Mouse (Mus musculus) skeletal muscle tissue, adult 2 months (tissue): ENCODE data around the gene Tcf12.

Source experiments
- DNase-seq: peaks from one replicate; pipeline ENCODE4 v3.0.0-alpha.2; 2012; ENCODE audit warnings: low read depth, low spot score

Tcf12 gene

GRCm38 (mm10) chr9:71841850-71842249 is 269.8 kb downstream of the Tcf12 start:
- DNase-seq: no peak

DNA sequence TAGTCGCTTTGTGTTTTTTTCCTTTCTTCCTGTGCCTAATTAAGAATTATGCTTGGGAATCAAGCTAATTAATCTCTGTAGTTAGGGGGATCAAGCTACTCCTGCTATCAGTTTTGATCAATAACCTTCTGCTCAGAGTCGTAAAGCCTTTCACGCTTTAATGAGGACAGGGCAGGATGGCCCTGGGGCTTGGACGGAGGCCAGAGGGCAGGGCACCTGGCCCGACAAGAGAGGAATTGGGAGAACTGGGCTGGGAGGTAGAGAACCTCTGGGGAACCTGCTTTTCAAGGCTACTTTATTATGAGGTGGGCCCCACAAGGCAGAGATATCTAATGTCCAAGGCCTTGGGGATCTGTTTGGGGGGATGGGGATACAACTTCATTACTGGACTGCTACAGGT is 274.3 kb downstream of the Tcf12 start:
- no peak for DNase-seq

- DNase-seq: no peak
These were observed 275.3 kb downstream of the Tcf12 start for GRCm38 (mm10) chr9:71836366-71836765.

- DNase-seq: no peak
These were observed 276.4 kb downstream of the Tcf12 start for GRCm38 (mm10) chr9:71835203-71835815.

DNA sequence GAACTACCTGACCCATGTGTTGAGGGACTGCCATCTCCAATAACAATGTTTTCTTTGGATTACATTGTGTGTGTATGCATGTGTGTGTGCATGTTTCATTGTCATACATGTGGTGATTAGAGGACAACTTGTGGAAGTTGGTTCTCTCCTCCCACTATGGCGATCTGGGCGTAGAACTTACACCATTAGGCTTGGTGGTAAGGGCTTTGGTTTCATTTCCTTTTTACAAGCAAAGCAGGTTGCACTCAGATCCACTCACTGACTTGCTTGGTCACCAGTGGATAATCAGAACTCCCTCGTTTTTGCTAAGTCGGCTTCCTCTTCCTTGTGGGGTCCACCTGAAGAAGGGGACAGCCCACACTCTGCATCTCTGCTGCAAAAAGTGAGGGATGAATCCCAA is 277.0 kb downstream of the Tcf12 start:
- no peak for DNase-seq

GRCm38 (mm10) chr9:71831756-71832699 is 279.6 kb downstream of the Tcf12 start:
- DNase-seq: peak; percentile 47

- no peak for DNase-seq
These were observed 280.7 kb downstream of the Tcf12 start for GRCm38 (mm10) chr9:71830994-71831393.

DNA sequence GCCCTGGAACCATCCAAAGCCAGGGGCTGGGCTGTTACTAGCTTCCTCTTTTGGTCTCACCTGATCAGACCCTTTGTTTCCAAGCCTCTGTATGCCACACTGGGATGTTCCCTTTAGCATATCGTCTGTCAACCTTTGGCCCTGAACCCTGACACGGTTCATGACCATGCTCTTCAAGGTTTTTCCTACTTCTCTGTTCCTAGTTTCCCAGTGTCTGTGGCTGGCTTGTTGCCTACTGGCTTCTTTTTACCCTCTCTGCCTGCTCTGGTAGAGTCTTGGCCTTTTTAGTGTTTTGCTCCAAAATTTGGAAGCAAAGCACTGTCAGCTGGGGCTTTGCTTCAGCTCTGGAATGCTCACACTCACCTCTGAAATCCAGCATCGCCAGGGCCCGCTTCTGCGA is 281.3 kb downstream of the Tcf12 start:
- DNase-seq: no peak

DNA sequence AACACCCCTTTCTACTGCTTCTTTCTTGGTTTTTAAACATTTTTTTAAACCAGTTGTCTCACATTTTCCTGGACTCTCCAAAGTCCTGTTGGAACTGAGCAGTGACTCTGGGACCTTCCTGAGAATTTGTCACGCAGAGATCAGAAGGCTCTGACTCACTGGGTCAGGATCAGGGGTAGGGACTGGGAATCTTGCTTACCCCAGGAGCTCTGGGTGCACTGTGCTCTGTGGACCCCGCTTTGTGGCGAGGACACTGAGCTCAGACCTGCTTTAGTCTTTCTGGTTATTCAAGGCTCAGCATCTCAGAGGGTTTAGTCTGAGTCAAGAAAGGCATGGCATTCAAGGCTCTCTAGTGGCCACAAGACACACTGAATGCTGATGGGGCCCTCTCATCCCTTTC is 281.9 kb downstream of the Tcf12 start:
- DNase-seq: no peak

GRCm38 (mm10) chr9:71829137-71829536 is 282.5 kb downstream of the Tcf12 start:
- no peak for DNase-seq

- DNase-seq: no peak
These were observed 284.3 kb downstream of the Tcf12 start for GRCm38 (mm10) chr9:71827371-71827770.

DNA sequence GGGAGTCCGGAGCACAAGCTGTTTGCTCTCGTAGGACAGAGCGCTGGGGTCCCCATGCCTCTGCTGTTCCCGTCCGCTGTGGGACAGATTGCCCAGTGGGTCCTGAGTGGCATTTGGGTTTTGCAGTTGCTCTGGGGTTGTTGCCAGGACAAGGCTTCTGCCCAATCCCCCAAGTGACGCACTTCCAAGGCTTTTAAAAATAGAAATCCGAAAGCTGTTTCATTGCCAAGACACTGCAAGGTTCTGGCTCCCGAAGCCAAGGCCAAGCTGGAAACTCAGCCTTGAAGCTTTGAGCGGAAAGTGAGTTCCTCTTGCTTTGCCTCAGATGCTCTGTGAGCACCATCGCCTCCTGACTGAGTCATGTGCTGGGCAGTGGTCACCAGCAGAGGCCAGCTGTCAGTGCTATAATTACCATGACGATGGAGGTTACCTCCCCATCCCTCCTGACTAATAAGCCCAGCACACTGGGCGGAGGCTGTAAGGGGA is 285.6 kb downstream of the Tcf12 start:
- DNase-seq: peak; percentile 91

GRCm38 (mm10) chr9:71822003-71822402 is 289.7 kb downstream of the Tcf12 start:
- DNase-seq: no peak

DNA sequence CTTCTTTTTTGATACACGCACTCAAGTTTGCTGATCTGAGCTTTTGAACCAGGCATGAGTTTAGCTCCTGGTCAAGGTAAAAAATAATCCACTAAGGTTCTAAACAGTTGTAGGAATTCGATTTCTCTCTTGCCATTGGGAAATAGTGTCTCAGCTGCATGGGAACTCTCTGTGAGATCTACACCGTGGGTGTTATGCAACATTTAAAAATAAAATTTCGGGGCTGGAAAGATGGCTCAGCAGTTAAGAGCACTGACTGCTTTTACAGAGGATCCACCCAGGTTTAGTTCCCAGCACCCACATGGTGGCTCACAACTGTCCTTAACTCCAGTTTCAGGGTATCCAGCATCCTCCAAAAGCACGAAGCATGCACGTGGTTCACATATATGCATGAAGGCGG is 293.2 kb downstream of the Tcf12 start:
- DNase-seq: no peak

DNA sequence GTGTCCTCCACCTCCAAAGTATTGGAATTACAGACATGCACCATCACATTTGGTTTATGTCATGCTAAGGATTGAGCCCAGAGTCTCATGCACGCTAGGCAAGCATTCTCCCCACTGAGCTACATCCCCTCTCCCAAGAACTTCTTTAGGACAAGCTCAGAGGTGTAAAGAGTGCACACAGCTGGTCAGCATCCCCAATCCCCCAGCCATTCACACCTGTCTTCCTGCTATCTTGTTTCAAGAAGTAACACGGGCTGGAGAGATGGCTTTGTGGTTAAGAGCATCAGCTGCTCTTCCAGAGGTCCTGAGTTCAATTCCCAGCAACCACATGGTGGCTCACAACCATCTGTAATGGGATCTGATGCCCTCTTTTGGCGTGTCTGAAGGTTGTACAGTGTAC is 295.6 kb downstream of the Tcf12 start:
- no peak for DNase-seq

GRCm38 (mm10) chr9:71813565-71813964 is 298.1 kb downstream of the Tcf12 start:
- DNase-seq: no peak

DNA sequence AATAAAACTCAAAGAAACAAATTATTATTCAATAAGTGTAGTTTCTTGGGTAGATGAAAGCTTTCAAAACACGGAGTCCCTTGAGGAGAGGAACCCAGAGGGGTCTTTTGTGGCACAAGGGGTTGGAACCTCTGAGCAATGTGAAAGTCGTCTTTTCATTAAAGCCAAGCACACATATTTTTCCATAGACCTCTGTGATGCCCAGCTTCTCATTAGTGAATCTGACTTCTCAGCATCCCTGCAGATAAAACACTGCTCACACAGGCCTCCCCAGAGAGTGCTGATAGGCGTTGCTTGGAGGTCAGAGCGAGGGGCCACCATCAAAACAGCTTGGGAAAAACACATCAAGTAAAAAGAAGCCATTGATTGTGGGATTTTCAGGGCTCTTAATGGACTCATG is 298.8 kb downstream of the Tcf12 start:
- no peak for DNase-seq

- no peak for DNase-seq
These were observed 299.3 kb downstream of the Tcf12 start for GRCm38 (mm10) chr9:71812402-71812801.

GRCm38 (mm10) chr9:71811404-71811803 is 300.3 kb downstream of the Tcf12 start:
- DNase-seq: no peak

DNA sequence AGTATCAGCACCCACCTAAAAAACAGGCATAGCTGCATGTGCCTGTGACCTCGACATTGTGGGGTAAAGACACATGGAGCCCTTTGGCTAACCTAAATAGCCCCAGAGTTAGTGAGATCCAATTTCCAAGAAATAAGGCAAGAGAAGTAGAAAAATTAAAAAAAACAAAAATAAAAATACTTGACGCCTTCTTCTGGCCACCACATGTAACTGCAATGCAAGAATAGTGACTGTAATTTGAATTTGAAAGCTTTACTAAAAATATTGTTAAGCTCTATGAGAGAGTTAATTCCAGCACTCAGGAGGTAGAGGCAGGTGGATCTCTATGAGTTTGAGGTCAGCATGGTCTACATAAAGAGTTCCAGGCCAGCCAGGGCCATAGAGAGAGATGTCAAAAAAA is 300.9 kb downstream of the Tcf12 start:
- no peak for DNase-seq

GRCm38 (mm10) chr9:71808640-71809254 is 302.9 kb downstream of the Tcf12 start:
- DNase-seq: no peak

- no peak for DNase-seq
These were observed 303.9 kb downstream of the Tcf12 start for GRCm38 (mm10) chr9:71807801-71808200.
